Mouse (Mus musculus) forebrain, embryonic 16.5 days (tissue): Measurements from ENCODE around the gene Zfp629. TPM values are rescaled to one million over a fixed set of nuclear protein-coding genes. Genes with fewer than 3 reads are reported as not detected.

Source experiments
- ATAC-seq: fragments of 200-750 bp; cut with Nextera tagmentation; 2 replicates; pipeline ENCODE4 v1.8.0; 2017; ENCODE audit warnings: mild to moderate bottlenecking, moderate library complexity
- H3K27ac ChIP-seq: fragments of 300-500 bp; sonication (generic); 2 replicates; pipeline ENCODE4 v1.5.1; 2014; ENCODE audit warnings: low read length, control low read depth
- H3K27me3 ChIP-seq: fragments of 300-500 bp; sonication (generic); replicated peaks from 2 replicates; pipeline ENCODE4 v1.6.1; 2014; ENCODE audit warnings: low read length; ENCODE audit not compliant: control insufficient read depth, insufficient read depth
- H3K36me3 ChIP-seq: fragments of 300-500 bp; sonication (generic); 2 replicates; pipeline ENCODE4 v1.6.1; 2014; ENCODE audit not compliant: control insufficient read depth, insufficient read depth
- H3K4me1 ChIP-seq: fragments of 300-500 bp; sonication (generic); replicated peaks from 2 replicates; pipeline ENCODE4 v1.6.1; 2014; ENCODE audit warnings: low read length; ENCODE audit not compliant: control insufficient read depth, insufficient read depth
- H3K4me2 ChIP-seq: fragments of 300-500 bp; sonication (generic); 2 replicates; pipeline ENCODE4 v1.6.1; 2014; ENCODE audit warnings: mild to moderate bottlenecking, low read length, control low read depth
- H3K4me3 ChIP-seq: fragments of 300-500 bp; sonication (generic); replicated peaks from 2 replicates; pipeline ENCODE4 v1.5.1; 2014; ENCODE audit warnings: mild to moderate bottlenecking, low read length, control low read depth
- H3K9ac ChIP-seq: fragments of 300-500 bp; sonication (generic); replicated peaks from 2 replicates; pipeline ENCODE4 v1.6.1; 2014; ENCODE audit warnings: low read depth, low read length, control low read depth
- H3K9me3 ChIP-seq: fragments of 300-500 bp; sonication (generic); 2 replicates; pipeline ENCODE4 v1.6.1; 2016; ENCODE audit warnings: low read length; ENCODE audit not compliant: control insufficient read depth
- WGBS: fragments of 180-500 bp; shearing (Covaris S2); extraction: QIAGEN DNeasy Blood & Tissue Kit; methylation state at CpG from one replicate; pipeline ENCODE4 v1.1.7; 2014; 5-methylcytosine and 5-hydroxymethylcytosine counted together
- polyA plus RNA-seq: library from polyadenylated mRNA; unstranded; fragments of >200 nt; fragmentation: Nextera tagmentation; extraction: Ambion mirVana; gene quantifications from 2 replicates; pipeline ENCODE4 v1.2.1, GENCODE M21; 2015

Gene Zfp629
- polyA plus RNA-seq, 1 experiment from 2014 or later: 19.4 TPM

DNA sequence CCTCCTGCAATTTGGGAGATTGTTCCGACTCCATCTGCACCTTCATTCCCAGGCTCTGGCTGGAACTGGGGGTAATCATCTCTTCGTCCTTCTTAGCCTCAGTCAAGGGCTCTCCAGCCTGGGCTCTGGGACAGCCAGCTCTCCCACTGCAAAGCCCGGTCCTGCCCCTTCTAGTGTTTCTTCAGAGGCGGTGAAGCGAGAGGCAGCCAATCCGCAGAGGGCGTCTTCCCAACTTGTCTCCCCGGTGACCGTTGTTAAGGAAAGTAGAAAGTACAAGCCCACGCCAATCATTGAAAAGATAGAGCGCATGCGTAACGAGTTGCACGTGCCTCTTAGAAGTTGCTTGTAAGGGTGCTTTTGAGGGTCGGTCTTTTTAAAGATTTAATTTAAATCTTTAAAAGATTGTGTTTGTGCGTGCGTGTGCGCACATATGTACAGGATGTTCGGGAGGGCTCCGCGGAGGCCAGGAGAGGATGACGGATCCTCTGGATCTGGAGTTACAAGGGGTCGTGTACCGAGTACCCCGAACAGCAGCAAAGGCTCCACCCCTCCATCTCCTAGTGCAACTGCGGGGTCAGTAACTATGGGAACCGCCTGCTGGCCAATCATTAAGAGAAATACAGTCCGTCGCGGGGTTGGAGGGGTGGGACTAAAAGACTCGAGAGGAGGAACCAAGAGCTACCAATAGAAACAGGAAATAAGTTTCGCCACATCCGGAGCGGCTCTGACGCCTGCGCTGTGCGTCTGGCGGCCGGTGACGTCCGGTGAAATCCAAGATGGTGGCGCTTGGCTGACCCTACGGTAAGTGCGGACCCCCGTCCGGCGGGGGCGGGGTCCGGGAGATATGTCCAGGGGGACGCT is 27.4 kb downstream of the Zfp629 start, which contains the start of the genes Ccdc189 and Rnf40:
Gene Ccdc189, minus strand, starts transcription at position 585 of the 861 bp plus-strand sequence.
Gene Rnf40, plus strand, starts transcription at position 757 of the 861 bp plus-strand sequence.
- Histone ChIP-seq H3K27me3 (no peaks in the 10 kb centered on the region), H3K4me2 (peak within 1 kb of the TSS; percentile 95), H3K9me3 (no peaks in the 10 kb centered on the region), H3K4me1 (peaks cover 19% of the 10 kb centered on the region), H3K27ac (peak within 1 kb of the TSS; percentile 79), H3K9ac (peak within 1 kb of the TSS; percentile 84), H3K4me3 (peak within 1 kb of the TSS; percentile 82), H3K36me3 (peaks cover 19% of the 10 kb centered on the region)
- WGBS: under 1% methylated on average over 50 of the region's 50 CpGs
- peak; percentile 97 for ATAC-seq

DNA sequence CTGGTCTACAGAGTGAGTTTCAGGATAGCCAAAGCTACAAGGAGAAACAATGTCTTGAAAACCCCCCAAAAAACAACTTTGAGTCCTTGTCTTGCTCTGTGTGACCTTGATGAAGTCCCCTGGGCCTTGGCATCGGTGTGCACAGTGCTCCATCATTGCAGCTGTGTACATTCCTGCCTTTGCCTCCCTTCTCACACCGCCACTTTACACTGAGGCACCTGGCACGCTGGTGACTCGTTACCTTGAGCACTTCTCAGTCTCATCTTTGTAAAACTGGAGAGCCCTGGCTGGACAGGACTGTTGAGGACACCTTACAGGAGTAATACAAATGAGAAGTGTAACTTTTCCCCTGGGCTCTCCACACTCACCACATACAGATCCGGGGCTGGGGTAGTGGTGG is 28.4 kb downstream of the Zfp629 start:
- Histone ChIP-seq H3K4me2 (peak overlapping the region; percentile 95), H3K4me1 (peaks cover 19% of the 10 kb centered on the region), H3K36me3 (peaks cover 19% of the 10 kb centered on the region), H3K4me3 (no peak overlapping the region; the same call in 1 of the 2 replicates), H3K9ac (no peak overlapping the region), H3K27ac (no peak overlapping the region), H3K27me3 (no peaks in the 10 kb centered on the region), H3K9me3 (no peaks in the 10 kb centered on the region)
- ATAC-seq: no peak
- WGBS: 70% methylated on average over 5 of the region's 5 CpGs

DNA sequence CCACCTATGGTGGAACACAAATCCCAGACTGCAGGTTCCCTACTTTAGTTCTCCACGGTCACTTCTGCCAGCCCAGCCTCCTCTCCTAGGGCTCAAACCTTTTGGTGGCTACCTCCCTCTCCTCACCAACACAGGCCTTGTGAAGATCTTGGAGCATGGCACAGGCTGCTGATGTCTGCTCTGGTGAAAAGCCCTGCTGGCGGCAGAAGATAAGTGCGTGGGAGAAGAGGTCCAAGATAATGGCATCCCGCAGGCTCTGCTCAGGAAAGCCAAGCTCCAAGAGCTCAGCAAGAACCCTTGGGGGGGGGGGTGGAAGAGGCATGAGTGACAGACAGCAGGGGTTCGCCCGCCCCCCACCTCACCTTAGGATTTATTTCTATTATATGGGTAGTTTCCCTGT is 29.4 kb downstream of the Zfp629 start:
- Histone ChIP-seq H3K9me3 (no peaks in the 10 kb centered on the region), H3K27ac (no peak overlapping the region), H3K4me3 (no peak overlapping the region), H3K27me3 (no peaks in the 10 kb centered on the region), H3K4me1 (peaks cover 19% of the 10 kb centered on the region), H3K9ac (no peak overlapping the region), H3K36me3 (peaks cover 13% of the 10 kb centered on the region), H3K4me2 (no peak overlapping the region)
- no peak for ATAC-seq
- WGBS: 95% methylated on average over 6 of the region's 6 CpGs

DNA sequence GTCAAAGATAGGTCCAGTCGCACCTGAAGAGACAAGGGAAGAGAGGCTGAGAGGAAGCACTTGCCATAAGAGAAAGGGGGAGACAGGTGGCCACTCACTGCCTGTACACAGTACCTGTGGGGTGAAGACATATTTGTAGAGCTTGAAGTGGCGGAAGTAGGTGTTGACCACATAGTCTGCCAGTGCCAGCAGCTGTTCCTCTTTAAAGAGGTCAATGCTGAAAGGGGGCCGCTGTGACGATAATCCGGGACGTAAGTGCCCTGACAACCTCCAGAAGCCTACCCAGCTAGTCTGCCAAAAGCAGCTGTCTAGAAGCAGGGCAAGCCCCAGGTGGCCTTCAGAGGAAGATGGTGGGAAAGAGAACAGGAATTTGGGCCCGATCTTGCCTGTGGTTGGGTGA is 30.6 kb downstream of the Zfp629 start:
- no peak overlapping the region for H3K4me3 ChIP-seq
- ATAC-seq: no peak
- H3K4me2 ChIP-seq: no peak overlapping the region
- 93% methylated on average over 7 of the region's 7 CpGs for WGBS
- no peak overlapping the region for H3K9ac ChIP-seq
- H3K9me3 ChIP-seq: no peaks in the 10 kb centered on the region
- H3K27me3 ChIP-seq: no peaks in the 10 kb centered on the region
- peaks cover 14% of the 10 kb centered on the region for H3K36me3 ChIP-seq
- no peak overlapping the region for H3K27ac ChIP-seq
- peaks cover 19% of the 10 kb centered on the region for H3K4me1 ChIP-seq

DNA sequence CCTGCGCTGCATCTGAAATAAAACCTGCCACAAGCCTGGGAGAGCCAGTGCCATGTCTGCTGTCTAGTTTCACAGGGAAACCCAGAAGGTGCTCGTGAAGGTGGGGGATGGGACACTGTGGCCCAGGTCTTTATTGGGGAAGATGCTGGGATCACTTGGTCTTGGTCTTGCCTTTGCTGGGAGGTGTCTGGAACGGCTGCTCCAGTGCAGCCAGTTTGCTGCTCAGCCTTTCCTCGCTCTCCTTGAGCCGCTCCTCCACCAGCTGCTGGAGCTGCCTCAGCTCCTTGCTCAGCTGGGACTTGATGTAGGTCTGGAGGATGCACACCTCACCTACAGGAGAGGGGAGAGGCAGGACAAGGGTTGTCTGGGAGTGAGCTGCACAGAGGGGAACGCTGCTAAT is 32.3 kb downstream of the Zfp629 start:
- Histone ChIP-seq H3K9me3 (no peaks in the 10 kb centered on the region), H3K27ac (no peak overlapping the region), H3K4me2 (no peak overlapping the region), H3K4me1 (peaks cover 9% of the 10 kb centered on the region), H3K9ac (no peak overlapping the region), H3K36me3 (peaks cover 15% of the 10 kb centered on the region), H3K4me3 (no peak overlapping the region), H3K27me3 (no peaks in the 10 kb centered on the region)
- no peak for ATAC-seq
- WGBS: 90% methylated on average over 6 of the region's 6 CpGs

DNA sequence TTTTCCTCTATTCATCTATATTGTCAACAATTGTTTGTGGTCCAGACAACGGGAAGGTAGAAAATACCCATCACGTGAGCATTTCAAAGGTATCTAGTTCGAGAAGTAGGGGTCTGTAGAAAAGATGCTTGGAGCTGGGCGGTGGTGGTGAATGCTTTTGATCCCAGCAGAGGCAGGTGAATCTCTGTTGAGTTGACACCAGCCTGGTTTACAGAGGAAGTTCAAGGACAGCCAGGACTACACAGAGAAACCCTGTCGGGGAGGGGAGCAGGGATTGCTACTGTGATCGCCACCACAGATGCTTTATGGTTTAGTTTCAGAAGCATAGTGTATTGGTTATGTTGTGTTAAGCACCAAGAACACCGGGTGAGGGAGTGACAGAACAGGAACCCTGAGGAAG is 41.5 kb downstream of the Zfp629 start:
- Histone ChIP-seq H3K4me1 (peaks cover 22% of the 10 kb centered on the region), H3K4me3 (peak overlapping the region; percentile 66), H3K9me3 (no peaks in the 10 kb centered on the region), H3K9ac (peak overlapping the region; percentile 73), H3K36me3 (no peaks in the 10 kb centered on the region), H3K27ac (no peak overlapping the region), H3K27me3 (no peaks in the 10 kb centered on the region), H3K4me2 (peak overlapping the region; percentile 89)
- ATAC-seq: no peak
- 17% methylated on average over 7 of the region's 7 CpGs for WGBS

DNA sequence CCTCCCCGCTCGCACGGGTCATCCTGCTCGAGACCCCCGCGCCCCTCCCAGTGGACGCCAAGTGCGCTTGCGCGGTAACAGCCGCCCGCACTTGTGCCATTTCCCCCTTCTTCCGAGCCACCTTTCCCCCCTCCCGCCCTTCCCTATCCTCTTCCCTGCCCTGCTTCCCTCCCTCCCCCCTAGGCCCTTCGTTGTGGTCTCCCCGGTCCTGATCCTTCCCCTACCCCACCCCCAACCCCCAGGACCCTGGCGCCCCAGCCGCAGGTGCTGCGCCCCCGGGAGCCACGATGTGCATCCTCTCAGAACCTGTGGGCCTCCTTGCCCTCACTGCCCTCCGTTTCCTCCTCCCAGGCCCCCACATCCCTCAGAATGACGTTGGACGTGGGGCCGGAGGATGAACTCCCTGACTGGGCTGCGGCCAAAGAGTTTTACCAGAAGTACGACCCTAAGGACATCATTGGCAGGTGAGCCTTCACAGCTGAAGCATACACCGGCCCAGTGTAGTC is 42.0 kb downstream of the Zfp629 start:
- peak overlapping the region; percentile 73 for H3K9ac ChIP-seq
- no peaks in the 10 kb centered on the region for H3K9me3 ChIP-seq
- 0 out of 2 replicates have a peak overlapping the region, but pooled peaks have one; percentile 5 for H3K27ac ChIP-seq
- H3K4me2 ChIP-seq: peak overlapping the region; percentile 89
- H3K4me1 ChIP-seq: peaks cover 22% of the 10 kb centered on the region
- H3K27me3 ChIP-seq: no peaks in the 10 kb centered on the region
- 1% methylated on average over 24 of the region's 28 CpGs for WGBS
- peak; percentile 69 for ATAC-seq
- no peaks in the 10 kb centered on the region for H3K36me3 ChIP-seq
- H3K4me3 ChIP-seq: peak overlapping the region; percentile 66

DNA sequence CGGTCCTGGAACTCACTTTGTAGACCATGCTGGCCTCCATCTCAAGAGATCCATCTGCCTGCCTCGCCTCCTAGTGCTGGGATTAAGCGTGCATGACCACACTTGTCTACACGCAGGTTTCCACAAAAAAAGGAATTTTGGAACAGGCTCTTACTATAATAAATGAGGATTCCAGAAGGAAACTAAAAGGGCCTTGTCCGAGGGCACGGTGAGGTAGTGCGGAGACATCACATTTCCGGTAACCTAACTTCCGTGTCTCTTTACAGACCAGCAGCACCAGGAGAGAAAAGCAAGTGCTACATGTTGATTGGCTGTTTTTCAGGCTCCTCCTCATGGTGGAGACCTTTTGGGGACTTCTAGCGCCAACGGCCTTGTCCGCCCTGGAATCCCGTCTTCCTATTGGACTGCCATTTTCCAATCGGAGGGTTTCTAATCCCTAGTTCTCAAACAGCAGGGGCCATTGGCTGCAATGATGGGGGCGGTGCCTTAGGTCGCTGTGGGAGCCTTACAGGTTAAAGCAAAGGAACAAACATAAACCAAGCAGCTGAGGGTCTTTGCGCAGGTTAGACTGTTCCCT is 42.6 kb downstream of the Zfp629 start, which contains the start of gene Phkg2:
Gene Phkg2, plus strand, starts transcription at position 446 of the 577 bp plus-strand sequence.
- Histone ChIP-seq H3K27ac (peak within 1 kb of the TSS; percentile 63), H3K9ac (peak within 1 kb of the TSS; percentile 73), H3K9me3 (no peaks in the 10 kb centered on the region), H3K4me3 (peak within 1 kb of the TSS; percentile 66), H3K4me2 (peak within 1 kb of the TSS; percentile 89), H3K36me3 (no peaks in the 10 kb centered on the region), H3K4me1 (peaks cover 22% of the 10 kb centered on the region), H3K27me3 (no peaks in the 10 kb centered on the region)
- WGBS: under 1% methylated on average over 17 of the region's 17 CpGs
- ATAC-seq: peak; percentile 99
